ENCODE assay signal across 8 mouse cellular contexts in the genomic region with DNA sequence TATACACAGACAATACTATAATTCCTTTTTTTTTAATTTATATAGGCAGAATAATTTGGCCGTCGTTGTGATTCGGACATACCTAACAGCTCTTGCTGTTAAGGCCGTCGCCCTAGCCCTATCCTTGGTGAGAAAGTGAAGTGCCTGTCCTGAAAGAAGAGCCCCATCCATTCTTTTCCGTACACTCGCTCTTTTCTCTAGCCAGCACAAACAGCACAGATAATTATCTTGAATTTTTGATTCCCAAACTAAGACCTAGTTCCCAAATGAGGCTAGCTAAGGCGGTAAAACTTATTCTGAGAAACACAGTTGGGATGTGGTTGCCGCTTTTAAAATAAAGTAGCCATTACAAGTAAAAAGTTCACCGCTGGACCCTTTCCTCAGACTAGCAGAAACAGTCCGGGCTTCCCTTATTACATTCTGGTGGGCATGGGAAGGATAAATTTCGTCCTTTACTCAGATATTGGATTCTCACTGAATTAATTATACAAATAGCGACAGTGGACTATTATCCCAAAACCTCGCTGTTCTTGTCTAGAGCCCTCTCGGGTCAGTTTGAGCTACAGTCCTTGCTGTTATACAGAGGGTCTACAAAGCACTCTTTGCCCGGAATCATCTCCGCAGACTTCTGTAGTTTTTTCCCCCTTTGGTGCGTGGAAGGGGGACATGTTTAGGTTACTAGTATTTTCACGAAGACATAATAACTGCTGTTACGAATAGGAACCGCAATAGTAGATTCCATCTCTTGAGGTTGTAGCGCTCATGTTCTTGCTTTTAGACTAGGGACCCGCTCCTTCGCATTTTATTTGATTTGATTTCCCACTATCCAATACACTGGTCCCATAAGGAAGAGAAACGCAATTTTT. TPM values are rescaled to one million over a fixed set of nuclear protein-coding genes. Genes with fewer than 3 reads are reported as not detected.
DNase-seq lines count a peak whose midpoint lies in the region; ATAC-seq and TF ChIP-seq lines count a peak whose summit lies in the region.
"Had no signal": no experiment of that assay in that cellular context is flagged by ENCODE, and none has a peak within 500 bp of the region (broad histone marks: within the 10 kb centered on the region; RNA-seq: fewer than 3 reads in every experiment).

No protein-coding gene starts in this region.

- H3K4me3 ChIP-seq in megakaryocyte, embryonic 14.5 days (replicated peaks) = peak overlapping the region; percentile 89
- peak overlapping the region; percentile 34 for H3K4me3 ChIP-seq in forebrain, postnatal 0 days (ENCODE audit: low read depth, low read length)
- 0 out of 2 replicates have a peak overlapping the region, but pooled peaks have one; percentile 41 for H3K4me3 ChIP-seq in liver, embryonic 13.5 days (replicated peaks)

- ATAC-seq in megakaryocyte, adult 5-6 weeks (ENCODE audit: poor library complexity, severe bottlenecking) = no peak
- ATAC-seq in forebrain, postnatal 0 days = no peak
- no peak for ATAC-seq in liver, embryonic 13.5 days (ENCODE audit: low read depth)

- H3K27me3 ChIP-seq in megakaryocyte, embryonic 14.5 days (replicated peaks) = peaks cover 98% of the 10 kb centered on the region
- peaks cover 52% of the 10 kb centered on the region for H3K27me3 ChIP-seq in forebrain, postnatal 0 days (ENCODE audit: insufficient read depth, low read length)
- peaks cover 100% of the 10 kb centered on the region for H3K27me3 ChIP-seq in liver, embryonic 13.5 days

- peak; percentile 77 for DNase-seq in forebrain, postnatal 0 days
- DNase-seq in liver, embryonic 13.5 days = no peak
- DNase-seq in right cerebral cortex, postnatal 14 days = no peak
- DNase-seq in thymus, postnatal 10 days (ENCODE audit: low spot score in 2 of 2) = no peak
- DNase-seq in spleen, postnatal 4 days (ENCODE audit: low spot score in 2 of 2) = no peak

- no peaks in the 10 kb centered on the region for H3K36me3 ChIP-seq in megakaryocyte, embryonic 14.5 days (replicated peaks; ENCODE audit: low read length)
- no peaks in the 10 kb centered on the region for H3K36me3 ChIP-seq in forebrain, postnatal 0 days (ENCODE audit: insufficient read depth)
- H3K36me3 ChIP-seq in liver, embryonic 13.5 days = no peaks in the 10 kb centered on the region

- no peak for TF ChIP-seq CTCF in forebrain, postnatal 0 days (IDR thresholded peaks at IDR 0.05; ENCODE audit: low read depth)

- peak overlapping the region; percentile 46 for H3K9ac ChIP-seq in forebrain, postnatal 0 days
- no peak overlapping the region for H3K9ac ChIP-seq in liver, embryonic 13.5 days

- H3K4me1 ChIP-seq in megakaryocyte, embryonic 14.5 days = peaks cover 54% of the 10 kb centered on the region
- peaks cover 4% of the 10 kb centered on the region for H3K4me1 ChIP-seq in forebrain, postnatal 0 days (ENCODE audit: insufficient read depth)
- peaks cover 14% of the 10 kb centered on the region for H3K4me1 ChIP-seq in liver, embryonic 13.5 days (replicated peaks)

- H3K9me3 ChIP-seq in megakaryocyte, embryonic 14.5 days = peaks cover 5% of the 10 kb centered on the region; the same call in 1 of the 2 replicates
- no peaks in the 10 kb centered on the region for H3K9me3 ChIP-seq in forebrain, postnatal 0 days (ENCODE audit: low read length)
- H3K9me3 ChIP-seq in liver, embryonic 13.5 days (replicated peaks) = no peaks in the 10 kb centered on the region

- peak overlapping the region; percentile 41 for H3K27ac ChIP-seq in forebrain, postnatal 0 days (ENCODE audit: low read depth, low read length)
- no peak overlapping the region for H3K27ac ChIP-seq in liver, embryonic 13.5 days

- peak overlapping the region; percentile 50 for H3K4me2 ChIP-seq in forebrain, postnatal 0 days (ENCODE audit: low read depth)
- no peak overlapping the region for H3K4me2 ChIP-seq in liver, embryonic 13.5 days

- WGBS in forebrain, postnatal 0 days = 4% methylated on average over 25 of the region's 25 CpGs
- WGBS in liver, embryonic 13.5 days (ENCODE audit: insufficient replicate concordance) = 9% methylated on average over 25 of the region's 25 CpGs

RNA-seq across cellular contexts. Expression of gene Lhx9, which starts 7.7 kb away (rescaled TPM):
- polyA plus RNA-seq in megakaryocyte, embryonic 14.5 days (2012; ENCODE audit: insufficient read depth, low replicate concordance) = not detected in 2 replicates
- not detected in 2 replicates for total RNA-seq in megakaryocyte, adult 5-6 weeks (2015)
- not detected in 2 replicates for total RNA-seq in megakaryocyte, adult 5-6 weeks (2017)
- 19.1 and 30.9 TPM in 2 replicates for total RNA-seq in forebrain, postnatal 0 days (2014; rRNA removed)
- 6.4 and 26.8 TPM in 2 replicates for polyA plus RNA-seq in forebrain, postnatal 0 days (2015; fragmentation: Nextera tagmentation; extraction: Ambion mirVana)
- polyA plus RNA-seq in liver, embryonic 13.5 days (2015; fragmentation: Nextera tagmentation; extraction: Ambion mirVana) = 0.14 and 0.21 TPM in 2 replicates
- polyA plus RNA-seq: thymus, postnatal 0 days had no signal

RNA-seq across cellular contexts. Expression of gene 2310009B15Rik, which starts 16.0 kb away (rescaled TPM):
- 30.1 and 54.8 TPM in 2 replicates for polyA plus RNA-seq in megakaryocyte, embryonic 14.5 days (2012; ENCODE audit: insufficient read depth, low replicate concordance)
- 18.4 and 20.6 TPM in 2 replicates for total RNA-seq in megakaryocyte, adult 5-6 weeks (2015)
- total RNA-seq in megakaryocyte, adult 5-6 weeks (2017) = 11.7 and 29.1 TPM in 2 replicates
- 33.0 and 37.4 TPM in 2 replicates for total RNA-seq in forebrain, postnatal 0 days (2014; rRNA removed)
- 41.9 and 45.8 TPM in 2 replicates for polyA plus RNA-seq in forebrain, postnatal 0 days (2015; fragmentation: Nextera tagmentation; extraction: Ambion mirVana)
- polyA plus RNA-seq in liver, embryonic 13.5 days (2015; fragmentation: Nextera tagmentation; extraction: Ambion mirVana) = 16.9 and 17.1 TPM in 2 replicates

Comparison
In these comparisons a context has a peak if more than half of its experiments do, and no peak if none do; other contexts are left out.
1. H3K4me3 ChIP-seq: peak in every context shown above with its lines; median percentile 89 in megakaryocyte, embryonic 14.5 days; 41 in liver, embryonic 13.5 days; 34 in forebrain, postnatal 0 days.